Mouse (Mus musculus): ENCODE data around the gene Mrpl20. TPM values are rescaled to one million over a fixed set of nuclear protein-coding genes. Genes with fewer than 3 reads are reported as not detected.

The Mrpl20 gene
- polyA plus RNA-seq, 1 experiment from 2014 or later, result 175 TPM

GRCm38 (mm10) chr4:155832321-155832720 lies 29.6 kb downstream of the Mrpl20 start:
- Histone ChIP-seq H3K4me2 (replicated peaks) (peak overlapping the region; percentile 78), H3K36me3 (peaks cover 15% of the 10 kb centered on the region), H3K9ac (peak overlapping the region; percentile 78), H3K27me3 (no peaks in the 10 kb centered on the region), H3K4me3 (replicated peaks) (peak overlapping the region; percentile 67), H3K9me3 (replicated peaks) (no peaks in the 10 kb centered on the region), H3K4me1 (peaks cover 31% of the 10 kb centered on the region), H3K27ac (replicated peaks) (peak overlapping the region; percentile 93)
- ATAC-seq (ENCODE audit: insufficient number of reproducible peaks, low FRiP score, low TSS enrichment, low read depth), result no peak
- 48% methylated on average over 10 of the region's 10 CpGs for WGBS

- Histone ChIP-seq H3K9ac (no peak overlapping the region), H3K4me2 (replicated peaks) (no peak overlapping the region), H3K9me3 (replicated peaks) (no peaks in the 10 kb centered on the region), H3K4me3 (replicated peaks) (no peak overlapping the region), H3K36me3 (peaks cover 9% of the 10 kb centered on the region), H3K4me1 (peaks cover 40% of the 10 kb centered on the region), H3K27me3 (no peaks in the 10 kb centered on the region), H3K27ac (replicated peaks) (no peak overlapping the region)
- no peak for ATAC-seq (ENCODE audit: insufficient number of reproducible peaks, low FRiP score, low TSS enrichment, low read depth)
- WGBS, result 83% methylated on average over 4 of the region's 4 CpGs
Observed at GRCm38 (mm10) chr4:155833234-155833633, 30.6 kb downstream of the Mrpl20 start.

DNA sequence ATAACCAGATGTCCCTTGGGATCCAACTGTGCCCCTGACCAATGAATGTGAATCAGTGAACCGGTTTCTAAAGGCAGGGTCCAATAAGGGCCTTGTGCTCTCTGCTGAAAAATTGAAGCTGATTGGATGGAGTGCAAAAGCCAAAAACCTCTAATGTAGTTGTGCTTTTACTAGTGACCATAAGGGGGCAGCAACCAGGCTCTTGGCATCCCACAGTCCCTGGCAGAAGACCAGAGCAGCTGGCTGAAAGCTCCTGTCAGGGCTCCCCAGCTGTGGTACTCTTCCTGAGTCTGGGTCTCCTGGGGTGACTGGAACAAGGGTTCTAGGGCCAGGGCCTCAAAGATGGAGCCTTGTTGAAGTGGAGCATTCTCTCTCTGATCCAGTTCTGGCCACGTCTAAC lies 31.2 kb downstream of the Mrpl20 start:
- H3K27ac ChIP-seq (replicated peaks), result peak overlapping the region; percentile 81
- no peak overlapping the region for H3K9ac ChIP-seq
- no peaks in the 10 kb centered on the region for H3K9me3 ChIP-seq (replicated peaks)
- no peaks in the 10 kb centered on the region for H3K27me3 ChIP-seq
- ATAC-seq (ENCODE audit: insufficient number of reproducible peaks, low FRiP score, low TSS enrichment, low read depth), result no peak
- WGBS, result 22% methylated on average over 2 of the region's 2 CpGs
- H3K4me2 ChIP-seq (replicated peaks), result peak overlapping the region; percentile 12; the same call in 1 of the 2 replicates
- peaks cover 9% of the 10 kb centered on the region for H3K36me3 ChIP-seq
- H3K4me1 ChIP-seq, result peaks cover 45% of the 10 kb centered on the region
- H3K4me3 ChIP-seq (replicated peaks), result no peak overlapping the region

DNA sequence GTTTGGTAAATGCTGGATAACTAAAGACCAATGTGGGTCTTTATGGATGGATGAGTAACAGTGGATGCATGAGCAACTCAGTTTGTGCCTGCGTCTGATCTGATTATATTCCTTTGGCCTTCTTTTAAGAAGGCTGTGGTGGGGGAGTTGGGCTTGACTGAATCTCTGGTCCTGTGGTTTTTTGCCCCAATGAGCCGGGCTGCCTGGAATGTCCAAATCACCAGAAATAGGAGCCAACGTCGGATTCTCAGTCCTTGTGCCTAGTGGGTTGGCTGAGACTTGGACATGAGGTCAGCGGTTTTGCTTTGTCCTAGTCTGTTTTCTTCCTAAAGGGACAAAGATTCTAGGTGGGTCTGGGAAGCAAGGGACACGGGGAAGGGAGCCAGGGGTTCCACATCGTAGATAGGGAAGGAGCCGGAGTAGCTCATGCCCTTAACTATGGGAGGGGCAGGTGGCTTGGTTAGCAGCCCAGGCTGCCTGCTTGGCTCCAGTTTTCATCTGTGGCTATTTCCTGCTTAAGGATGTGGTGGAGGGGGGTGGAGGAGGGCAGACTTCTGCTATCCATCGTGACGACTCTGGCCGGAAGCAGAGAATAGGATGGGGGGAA lies 34.8 kb downstream of the Mrpl20 start:
- H3K4me1 ChIP-seq, result peaks cover 65% of the 10 kb centered on the region
- no peaks in the 10 kb centered on the region for H3K9me3 ChIP-seq (replicated peaks)
- H3K27ac ChIP-seq (replicated peaks), result peak overlapping the region; percentile 89
- H3K4me3 ChIP-seq (replicated peaks), result no peak overlapping the region
- H3K36me3 ChIP-seq, result peaks cover 11% of the 10 kb centered on the region
- H3K27me3 ChIP-seq, result no peaks in the 10 kb centered on the region
- 64% methylated on average over 11 of the region's 11 CpGs for WGBS
- no peak for ATAC-seq (ENCODE audit: insufficient number of reproducible peaks, low FRiP score, low TSS enrichment, low read depth)
- H3K9ac ChIP-seq, result no peak overlapping the region
- peak overlapping the region; percentile 22; the same call in 1 of the 2 replicates for H3K4me2 ChIP-seq (replicated peaks)

- H3K9ac ChIP-seq, result no peak overlapping the region
Observed at GRCm38 (mm10) chr4:155838187-155839153, 35.8 kb downstream of the Mrpl20 start.

DNA sequence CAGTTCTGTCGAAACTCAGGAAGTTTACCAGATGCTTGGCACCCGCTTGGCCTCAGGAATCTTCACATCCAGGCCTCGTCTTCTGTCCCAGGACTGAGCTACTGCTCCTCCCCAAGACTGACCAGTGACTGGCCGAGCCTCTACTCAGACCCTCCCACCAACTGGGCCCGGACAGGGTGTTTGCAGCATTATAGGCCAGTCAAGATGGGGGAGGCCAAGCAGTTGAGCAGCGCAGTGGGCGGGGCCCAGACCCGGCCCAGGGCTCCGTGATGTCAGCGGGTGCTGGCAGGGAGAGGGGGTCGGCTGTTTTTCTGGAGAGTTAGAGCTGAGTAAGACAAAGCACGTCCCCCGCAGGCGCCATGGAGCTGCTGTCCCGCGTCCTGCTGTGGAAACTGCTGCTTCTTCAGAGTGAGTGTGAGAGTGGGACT lies 36.8 kb downstream of the Mrpl20 start, which contains the start of gene Mxra8:
Mxra8 (plus strand) TSS at position 198 of the 428 bp plus-strand sequence.
- 5% methylated on average over 16 of the region's 16 CpGs for WGBS
- peak within 1 kb of the TSS; percentile 91 for H3K4me2 ChIP-seq (replicated peaks)
- peaks cover 17% of the 10 kb centered on the region for H3K36me3 ChIP-seq
- peak within 1 kb of the TSS; percentile 89 for H3K27ac ChIP-seq (replicated peaks)
- H3K9me3 ChIP-seq (replicated peaks), result no peaks in the 10 kb centered on the region
- peak within 1 kb of the TSS; percentile 51 for H3K9ac ChIP-seq
- no peaks in the 10 kb centered on the region for H3K27me3 ChIP-seq
- peaks cover 46% of the 10 kb centered on the region for H3K4me1 ChIP-seq
- peak within 1 kb of the TSS; percentile 55 for H3K4me3 ChIP-seq (replicated peaks)
- peak; percentile 85 for ATAC-seq (ENCODE audit: insufficient number of reproducible peaks, low FRiP score, low TSS enrichment, low read depth)

More at GRCm38 (mm10) chr4:155838187-155839153, 35.8 kb downstream of the Mrpl20 start:
- peak; percentile 30; the same call in 1 of the 2 replicates for ATAC-seq (ENCODE audit: insufficient number of reproducible peaks, low FRiP score, low TSS enrichment, low read depth)
- Histone ChIP-seq H3K36me3 (peaks cover 12% of the 10 kb centered on the region), H3K4me1 (peaks cover 56% of the 10 kb centered on the region), H3K4me2 (replicated peaks) (peak overlapping the region; percentile 91), H3K27me3 (no peaks in the 10 kb centered on the region), H3K27ac (replicated peaks) (peak overlapping the region; percentile 89), H3K4me3 (replicated peaks) (peak overlapping the region; percentile 11; the same call in 1 of the 2 replicates), H3K9me3 (replicated peaks) (no peaks in the 10 kb centered on the region)
- WGBS, result 51% methylated on average over 8 of the region's 8 CpGs

GRCm38 (mm10) chr4:155840076-155841002 lies 37.7 kb downstream of the Mrpl20 start:
- 11% methylated on average over 8 of the region's 8 CpGs for WGBS
- Histone ChIP-seq H3K9me3 (replicated peaks) (no peaks in the 10 kb centered on the region), H3K27ac (replicated peaks) (peak overlapping the region; percentile 89), H3K36me3 (peaks cover 17% of the 10 kb centered on the region), H3K27me3 (no peaks in the 10 kb centered on the region), H3K9ac (peak overlapping the region; percentile 51), H3K4me2 (replicated peaks) (peak overlapping the region; percentile 91), H3K4me1 (peaks cover 46% of the 10 kb centered on the region), H3K4me3 (replicated peaks) (peak overlapping the region; percentile 55)
- no peak for ATAC-seq (ENCODE audit: insufficient number of reproducible peaks, low FRiP score, low TSS enrichment, low read depth)

DNA sequence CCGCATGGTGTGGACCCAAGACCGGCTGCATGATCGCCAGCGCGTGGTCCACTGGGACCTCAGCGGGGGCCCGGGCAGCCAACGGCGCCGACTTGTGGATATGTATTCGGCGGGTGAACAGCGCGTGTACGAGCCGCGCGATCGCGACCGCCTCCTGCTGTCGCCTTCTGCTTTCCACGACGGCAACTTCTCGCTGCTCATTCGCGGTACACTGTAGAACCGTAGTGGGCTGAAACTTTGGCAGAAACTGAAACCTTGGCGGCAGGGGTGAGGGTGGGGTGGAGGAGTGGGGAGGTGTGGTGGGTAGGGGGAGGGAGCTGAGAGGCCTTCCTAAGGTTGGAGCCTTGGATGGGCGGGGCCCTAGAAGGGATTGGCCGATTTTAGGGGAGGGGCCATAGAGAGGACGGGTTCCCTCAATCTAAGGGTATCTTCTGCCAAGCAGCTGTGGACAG lies 38.4 kb downstream of the Mrpl20 start:
- peak overlapping the region; percentile 91 for H3K4me2 ChIP-seq (replicated peaks)
- no peaks in the 10 kb centered on the region for H3K27me3 ChIP-seq
- peak overlapping the region; percentile 89 for H3K27ac ChIP-seq (replicated peaks)
- peak overlapping the region; percentile 55 for H3K4me3 ChIP-seq (replicated peaks)
- ATAC-seq (ENCODE audit: insufficient number of reproducible peaks, low FRiP score, low TSS enrichment, low read depth), result peak; percentile 65
- H3K4me1 ChIP-seq, result peaks cover 46% of the 10 kb centered on the region
- peak overlapping the region; percentile 51 for H3K9ac ChIP-seq
- under 1% methylated on average over 32 of the region's 32 CpGs for WGBS
- no peaks in the 10 kb centered on the region for H3K9me3 ChIP-seq (replicated peaks)
- peaks cover 17% of the 10 kb centered on the region for H3K36me3 ChIP-seq

DNA sequence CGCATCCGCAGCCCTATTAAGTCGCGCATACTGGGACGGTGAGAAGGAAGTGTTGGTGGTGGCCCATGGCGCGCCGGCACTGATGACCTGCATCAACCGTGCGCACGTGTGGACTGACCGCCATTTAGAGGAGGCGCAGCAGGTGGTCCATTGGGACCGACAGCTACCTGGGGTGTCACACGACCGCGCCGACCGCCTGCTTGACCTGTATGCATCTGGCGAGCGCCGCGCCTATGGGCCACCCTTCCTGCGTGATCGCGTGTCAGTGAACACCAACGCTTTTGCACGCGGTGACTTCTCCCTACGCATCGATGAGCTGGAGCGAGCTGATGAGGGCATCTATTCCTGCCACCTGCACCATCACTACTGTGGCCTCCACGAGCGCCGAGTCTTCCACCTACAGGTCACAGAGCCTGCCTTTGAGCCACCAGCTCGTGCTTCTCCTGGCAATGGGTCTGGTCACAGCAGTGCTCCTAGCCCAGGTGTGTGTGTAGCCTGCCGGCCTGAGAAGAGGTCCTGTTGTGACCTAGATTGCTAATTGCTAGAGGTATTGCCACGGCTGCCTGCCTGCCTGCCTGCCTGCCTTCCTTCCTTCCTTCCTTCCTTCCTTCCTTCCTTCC lies 39.1 kb downstream of the Mrpl20 start:
- no peaks in the 10 kb centered on the region for H3K9me3 ChIP-seq (replicated peaks)
- H3K4me2 ChIP-seq (replicated peaks), result peak overlapping the region; percentile 91
- H3K27ac ChIP-seq (replicated peaks), result no peak overlapping the region
- H3K4me1 ChIP-seq, result peaks cover 49% of the 10 kb centered on the region
- 41% methylated on average over 38 of the region's 38 CpGs for WGBS
- H3K9ac ChIP-seq, result no peak overlapping the region
- no peaks in the 10 kb centered on the region for H3K27me3 ChIP-seq
- H3K36me3 ChIP-seq, result peaks cover 17% of the 10 kb centered on the region
- H3K4me3 ChIP-seq (replicated peaks), result peak overlapping the region; percentile 55
- no peak for ATAC-seq (ENCODE audit: insufficient number of reproducible peaks, low FRiP score, low TSS enrichment, low read depth)

DNA sequence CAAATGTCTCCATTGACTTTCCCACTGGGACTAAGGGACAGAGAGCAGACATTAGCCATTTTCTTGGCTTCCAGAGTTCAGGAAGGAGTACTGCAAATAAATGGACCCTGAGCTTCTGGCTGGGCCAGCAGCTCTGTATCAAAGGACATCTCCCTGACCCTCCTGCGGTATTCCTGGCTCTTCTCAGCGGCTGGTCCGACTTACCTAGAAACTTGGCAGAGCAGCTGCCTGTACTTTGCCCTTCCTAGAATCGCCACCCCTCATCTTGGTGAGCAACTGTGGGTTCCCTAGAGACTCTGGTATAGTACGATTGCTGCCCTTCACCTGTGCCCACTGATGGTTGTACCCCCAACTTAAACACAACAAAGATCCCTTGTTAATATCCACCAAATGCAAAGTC lies 40.6 kb downstream of the Mrpl20 start:
- peaks cover 17% of the 10 kb centered on the region for H3K36me3 ChIP-seq
- 93% methylated on average over 5 of the region's 5 CpGs for WGBS
- no peak overlapping the region for H3K4me2 ChIP-seq (replicated peaks)
- no peaks in the 10 kb centered on the region for H3K27me3 ChIP-seq
- no peaks in the 10 kb centered on the region for H3K9me3 ChIP-seq (replicated peaks)
- no peak overlapping the region for H3K4me3 ChIP-seq (replicated peaks)
- no peak for ATAC-seq (ENCODE audit: insufficient number of reproducible peaks, low FRiP score, low TSS enrichment, low read depth)
- H3K27ac ChIP-seq (replicated peaks), result no peak overlapping the region
- peaks cover 45% of the 10 kb centered on the region for H3K4me1 ChIP-seq
- H3K9ac ChIP-seq, result no peak overlapping the region

Data from embryonic facial prominence, embryonic 15.5 days (tissue).